Mouse (Mus musculus): Measurements from ENCODE around the gene Sub1. TPM values are rescaled to one million over a fixed set of nuclear protein-coding genes. Genes with fewer than 3 reads are reported as not detected.

Sub1 gene
- polyA plus RNA-seq, 1 experiment from 2014 or later = 666 TPM

DNA sequence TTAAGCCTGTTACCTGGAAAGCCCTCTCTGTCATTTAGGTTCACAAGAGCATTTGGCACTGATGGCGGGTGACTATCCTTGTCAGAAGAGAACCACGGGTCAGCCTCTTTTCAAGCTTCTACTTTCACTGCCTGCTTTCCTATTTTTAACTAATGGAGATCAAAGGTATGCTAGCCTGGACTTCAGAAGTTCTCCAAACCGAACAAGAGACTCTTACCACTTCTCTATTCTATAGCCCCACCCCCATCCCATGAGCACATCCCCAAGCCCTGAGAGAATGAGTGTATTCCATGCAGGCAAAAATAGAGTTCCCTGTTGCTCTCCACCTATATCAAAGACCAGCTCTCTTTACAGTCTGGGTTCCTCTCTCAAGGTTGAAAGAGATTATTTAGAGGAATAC is 31.0 kb upstream of the Sub1 start:
- H3K27me3 ChIP-seq = no peaks in the 10 kb centered on the region
- no peak for ATAC-seq (ENCODE audit: low FRiP score)

DNA sequence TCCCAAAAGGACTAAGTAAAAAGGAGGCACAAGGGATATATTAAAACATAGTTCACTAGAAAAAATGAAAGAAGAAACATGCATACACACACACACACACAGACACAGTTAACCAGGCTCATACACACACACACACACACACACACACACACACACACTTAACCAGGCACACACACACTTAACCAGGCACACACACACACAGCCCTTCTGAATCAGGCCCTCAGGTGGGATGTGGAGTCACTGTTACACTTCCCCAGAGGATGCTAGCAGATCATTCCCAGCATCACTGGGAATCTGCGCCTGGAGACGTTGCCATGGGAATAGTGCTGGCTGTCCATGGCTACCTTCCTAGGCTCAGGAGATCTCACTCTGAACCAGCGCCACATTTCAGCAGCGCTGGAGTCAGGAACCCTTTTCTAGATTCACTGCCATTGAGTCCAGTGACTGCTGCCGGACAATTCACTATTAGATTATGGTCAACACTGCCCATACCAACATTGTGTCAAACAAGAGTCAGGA is 30.2 kb upstream of the Sub1 start:
- H3K27me3 ChIP-seq = no peaks in the 10 kb centered on the region
- ATAC-seq (ENCODE audit: low FRiP score) = no peak
- H3K9me3 ChIP-seq = no peaks in the 10 kb centered on the region
- H3K4me3 ChIP-seq (replicated peaks) = no peak overlapping the region
- no peak overlapping the region for H3K27ac ChIP-seq
- WGBS = 86% methylated on average over 5 of the region's 5 CpGs
- H3K4me1 ChIP-seq = no peaks in the 10 kb centered on the region
- H3K9ac ChIP-seq = no peak overlapping the region
- H3K4me2 ChIP-seq = no peak overlapping the region
- no peaks in the 10 kb centered on the region for H3K36me3 ChIP-seq (replicated peaks)

More for the DNA sequence above, 31.0 kb upstream of the Sub1 start:
- Histone ChIP-seq H3K36me3 (replicated peaks) (no peaks in the 10 kb centered on the region), H3K4me3 (replicated peaks) (no peak overlapping the region), H3K9me3 (no peaks in the 10 kb centered on the region), H3K27ac (no peak overlapping the region), H3K9ac (no peak overlapping the region), H3K4me1 (no peaks in the 10 kb centered on the region), H3K4me2 (no peak overlapping the region)
- WGBS = 74% methylated on average over 3 of the region's 3 CpGs

DNA sequence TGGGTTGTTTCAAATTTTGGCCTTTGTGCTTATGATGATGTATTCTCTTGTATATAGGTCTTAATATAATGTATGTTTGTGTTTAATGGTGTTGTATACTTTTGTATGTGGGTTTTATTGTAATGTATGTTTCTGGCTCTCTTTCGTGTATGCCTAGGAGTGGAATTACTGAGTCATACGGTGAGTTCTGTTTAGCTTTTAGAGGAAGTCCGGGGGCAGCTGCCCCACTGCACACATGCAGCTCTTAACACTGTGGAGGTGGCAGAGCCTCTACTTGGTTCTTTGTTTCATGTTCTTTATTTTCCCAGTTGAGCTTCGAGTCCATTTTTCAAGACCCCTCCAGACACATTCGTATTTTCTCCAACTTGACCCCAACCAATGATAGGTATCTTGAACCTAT is 29.2 kb upstream of the Sub1 start:
- Histone ChIP-seq H3K36me3 (replicated peaks) (no peaks in the 10 kb centered on the region), H3K9ac (no peak overlapping the region), H3K4me3 (replicated peaks) (no peak overlapping the region), H3K4me1 (no peaks in the 10 kb centered on the region), H3K9me3 (no peaks in the 10 kb centered on the region), H3K4me2 (no peak overlapping the region), H3K27ac (no peak overlapping the region), H3K27me3 (no peaks in the 10 kb centered on the region)
- no peak for ATAC-seq (ENCODE audit: low FRiP score)
- WGBS = 88% methylated on average over 5 of the region's 5 CpGs

DNA sequence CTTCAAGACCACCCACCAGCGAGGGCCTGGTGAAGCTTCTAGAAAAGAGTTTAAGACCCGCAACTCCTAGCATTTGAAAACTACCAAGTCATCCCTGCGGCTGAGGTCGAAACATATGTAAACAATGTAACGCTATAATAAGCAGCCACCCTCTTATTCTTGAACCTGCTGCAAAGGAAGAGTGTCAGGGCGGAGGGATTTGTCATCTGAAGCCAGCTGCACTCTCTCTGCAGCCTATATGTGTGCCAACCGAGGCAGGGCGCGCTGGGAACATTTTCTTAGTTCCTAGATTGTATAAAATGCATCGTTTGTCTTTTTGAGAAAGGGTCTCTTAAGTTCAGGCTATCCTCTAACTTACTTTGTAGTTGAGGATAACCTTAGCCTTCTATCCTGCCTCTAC is 28.6 kb upstream of the Sub1 start:
- H3K4me3 ChIP-seq (replicated peaks) = no peak overlapping the region
- no peak overlapping the region for H3K9ac ChIP-seq
- no peak overlapping the region for H3K4me2 ChIP-seq
- ATAC-seq (ENCODE audit: low FRiP score) = no peak
- H3K36me3 ChIP-seq (replicated peaks) = no peaks in the 10 kb centered on the region
- H3K27me3 ChIP-seq = no peaks in the 10 kb centered on the region
- WGBS = 89% methylated on average over 10 of the region's 10 CpGs
- H3K27ac ChIP-seq = no peak overlapping the region
- no peaks in the 10 kb centered on the region for H3K4me1 ChIP-seq
- no peaks in the 10 kb centered on the region for H3K9me3 ChIP-seq

DNA sequence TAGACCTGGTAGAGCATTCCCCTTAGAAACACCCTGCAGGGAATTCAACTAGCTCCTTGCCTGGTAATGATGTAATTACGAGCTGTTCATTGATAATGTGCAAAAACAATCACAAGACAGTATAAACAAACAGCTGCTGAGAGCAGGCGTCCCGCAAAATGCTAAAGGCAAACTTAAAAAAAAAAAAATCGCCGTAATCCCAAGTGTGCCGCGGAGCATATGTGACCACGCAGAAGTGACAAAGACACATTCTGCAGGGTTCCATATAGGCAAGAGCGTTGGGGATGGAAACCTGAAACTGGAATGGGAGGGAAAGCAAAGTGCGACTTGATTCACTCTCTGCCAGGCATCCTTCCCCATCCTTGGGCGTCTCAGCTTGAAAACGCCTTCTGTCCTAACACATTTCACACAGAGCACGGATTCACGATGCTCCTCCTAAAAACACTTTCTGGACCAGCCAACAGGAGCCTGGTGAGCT is 28.0 kb upstream of the Sub1 start:
- Histone ChIP-seq H3K27ac (no peak overlapping the region), H3K27me3 (no peaks in the 10 kb centered on the region), H3K9me3 (no peaks in the 10 kb centered on the region), H3K4me3 (replicated peaks) (no peak overlapping the region), H3K36me3 (replicated peaks) (no peaks in the 10 kb centered on the region), H3K4me1 (no peaks in the 10 kb centered on the region), H3K4me2 (no peak overlapping the region), H3K9ac (no peak overlapping the region)
- ATAC-seq (ENCODE audit: low FRiP score) = no peak
- 57% methylated on average over 14 of the region's 14 CpGs for WGBS

DNA sequence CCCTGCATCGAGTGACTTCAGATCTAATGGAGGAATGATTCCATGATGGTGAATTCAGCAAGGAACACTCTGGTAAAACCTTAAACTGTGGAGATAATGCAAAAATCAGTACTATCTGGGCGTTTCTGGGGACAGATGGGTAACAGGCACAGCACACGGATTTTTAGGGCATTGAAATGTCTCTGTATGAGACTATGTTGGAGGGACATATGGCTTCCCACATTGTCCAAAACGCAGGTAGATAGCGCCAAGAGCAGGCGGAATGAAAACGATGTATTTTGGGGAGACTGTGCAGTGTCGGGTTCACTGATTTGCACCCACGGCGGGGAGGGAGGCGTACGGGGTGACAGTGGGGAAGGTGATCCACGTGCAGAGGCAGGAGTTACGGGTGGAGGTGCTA is 22.7 kb upstream of the Sub1 start:
- no peak overlapping the region for H3K4me2 ChIP-seq
- no peak overlapping the region for H3K27ac ChIP-seq
- H3K27me3 ChIP-seq = no peaks in the 10 kb centered on the region
- no peak overlapping the region for H3K9ac ChIP-seq
- no peaks in the 10 kb centered on the region for H3K9me3 ChIP-seq
- no peak for ATAC-seq (ENCODE audit: low FRiP score)
- no peaks in the 10 kb centered on the region for H3K36me3 ChIP-seq (replicated peaks)
- H3K4me1 ChIP-seq = no peaks in the 10 kb centered on the region
- no peak overlapping the region for H3K4me3 ChIP-seq (replicated peaks)
- WGBS = 91% methylated on average over 14 of the region's 14 CpGs

DNA sequence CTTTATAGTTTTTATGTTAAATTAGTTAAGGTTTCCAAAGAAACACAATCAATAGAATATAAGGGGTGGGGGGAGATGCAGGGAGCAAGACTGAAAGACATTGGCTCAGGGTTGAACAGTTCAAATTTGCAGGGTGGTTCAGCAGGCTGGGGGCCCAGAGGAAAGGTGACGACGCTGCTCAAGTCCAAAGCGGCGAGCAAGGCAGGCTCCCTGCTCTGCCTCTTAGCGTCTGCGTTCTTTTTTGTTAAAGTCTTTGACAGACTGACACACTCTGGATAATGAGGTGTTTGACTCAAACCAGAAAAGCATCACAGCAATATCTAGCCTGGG is 21.6 kb upstream of the Sub1 start:
- H3K27ac ChIP-seq = no peak overlapping the region
- H3K9me3 ChIP-seq = no peaks in the 10 kb centered on the region
- H3K9ac ChIP-seq = no peak overlapping the region
- no peak for ATAC-seq (ENCODE audit: low FRiP score)
- H3K36me3 ChIP-seq (replicated peaks) = no peaks in the 10 kb centered on the region
- 81% methylated on average over 6 of the region's 6 CpGs for WGBS
- no peak overlapping the region for H3K4me2 ChIP-seq
- no peaks in the 10 kb centered on the region for H3K27me3 ChIP-seq
- H3K4me3 ChIP-seq (replicated peaks) = no peak overlapping the region
- H3K4me1 ChIP-seq = no peaks in the 10 kb centered on the region

DNA sequence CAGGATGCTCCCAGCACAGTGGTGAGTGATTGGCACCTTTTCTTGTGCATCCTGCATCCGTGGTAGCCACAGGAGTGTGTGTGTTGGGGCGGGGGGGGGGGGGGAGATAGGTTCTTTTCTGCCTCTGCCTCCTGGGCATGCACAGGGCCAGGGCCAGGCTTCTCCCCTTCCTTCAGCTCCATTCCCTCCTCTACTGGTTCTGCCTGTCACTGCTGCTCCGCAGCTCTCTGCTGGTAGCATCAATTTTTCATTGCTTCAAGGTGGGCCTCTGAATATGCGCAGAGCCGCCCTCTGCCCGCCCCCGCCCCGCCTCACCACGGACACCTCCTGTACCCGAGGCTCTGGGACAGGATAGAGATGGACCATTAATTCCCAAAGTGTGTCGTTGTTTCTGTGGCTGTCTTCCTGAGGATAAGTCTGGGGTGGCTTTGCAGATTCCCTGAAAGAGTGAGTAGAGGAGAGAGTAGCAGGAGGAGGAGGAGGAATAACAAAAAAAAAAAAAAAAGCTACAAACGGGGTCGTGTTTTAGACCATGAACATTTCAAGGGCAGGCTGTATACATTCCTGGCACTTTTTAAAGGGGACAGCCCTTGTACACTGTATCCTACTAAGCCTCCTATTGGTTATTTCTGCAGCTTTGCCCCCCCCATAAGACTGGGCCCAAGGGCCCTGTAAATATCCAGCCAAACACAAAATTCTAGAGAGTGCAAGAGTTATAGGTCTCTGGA is 21.1 kb upstream of the Sub1 start:
- Histone ChIP-seq H3K27me3 (no peaks in the 10 kb centered on the region), H3K27ac (no peak overlapping the region), H3K9ac (no peak overlapping the region), H3K4me1 (no peaks in the 10 kb centered on the region), H3K4me3 (replicated peaks) (no peak overlapping the region), H3K36me3 (replicated peaks) (no peaks in the 10 kb centered on the region), H3K4me2 (no peak overlapping the region), H3K9me3 (no peaks in the 10 kb centered on the region)
- 62% methylated on average over 13 of the region's 13 CpGs for WGBS
- no peak for ATAC-seq (ENCODE audit: low FRiP score)

DNA sequence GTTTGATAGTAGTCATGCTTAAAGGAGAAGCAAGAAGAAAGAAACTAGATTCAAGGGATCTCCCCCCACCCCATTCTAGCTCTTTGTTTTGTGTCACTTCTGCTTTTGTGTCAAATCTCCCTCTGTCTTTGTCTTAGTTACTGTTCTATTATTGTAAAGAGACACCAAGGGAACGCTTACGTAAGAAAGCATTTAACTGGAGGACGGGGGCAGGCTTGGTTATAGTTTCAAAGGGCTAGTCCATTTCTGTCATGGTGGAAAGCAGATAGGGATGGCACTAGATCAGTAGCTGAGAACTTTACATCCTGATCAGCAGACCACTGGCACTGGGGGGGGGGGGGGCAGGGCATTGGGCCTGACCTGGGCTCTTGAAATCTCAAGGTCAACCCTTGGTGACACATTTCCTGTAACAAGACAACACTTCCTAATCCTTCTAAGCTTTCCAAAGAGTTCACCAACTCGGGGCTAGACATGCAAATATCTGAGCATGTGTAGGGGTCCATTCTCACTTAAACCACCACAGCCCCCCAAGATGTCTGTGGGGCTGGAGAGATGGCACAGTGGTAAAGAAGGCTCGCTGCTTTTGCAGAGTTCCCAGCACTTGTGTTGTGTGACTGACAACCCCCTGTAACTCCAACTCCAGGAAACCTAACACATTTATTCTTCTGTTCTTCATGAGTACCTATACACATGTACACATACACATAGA is 17.6 kb upstream of the Sub1 start:
- Histone ChIP-seq H3K9ac (no peak overlapping the region), H3K4me1 (no peaks in the 10 kb centered on the region), H3K9me3 (no peaks in the 10 kb centered on the region), H3K27me3 (no peaks in the 10 kb centered on the region), H3K4me2 (no peak overlapping the region), H3K4me3 (replicated peaks) (no peak overlapping the region), H3K27ac (no peak overlapping the region), H3K36me3 (replicated peaks) (no peaks in the 10 kb centered on the region)
- ATAC-seq (ENCODE audit: low FRiP score) = no peak
- 75% methylated on average over 5 of the region's 5 CpGs for WGBS

DNA sequence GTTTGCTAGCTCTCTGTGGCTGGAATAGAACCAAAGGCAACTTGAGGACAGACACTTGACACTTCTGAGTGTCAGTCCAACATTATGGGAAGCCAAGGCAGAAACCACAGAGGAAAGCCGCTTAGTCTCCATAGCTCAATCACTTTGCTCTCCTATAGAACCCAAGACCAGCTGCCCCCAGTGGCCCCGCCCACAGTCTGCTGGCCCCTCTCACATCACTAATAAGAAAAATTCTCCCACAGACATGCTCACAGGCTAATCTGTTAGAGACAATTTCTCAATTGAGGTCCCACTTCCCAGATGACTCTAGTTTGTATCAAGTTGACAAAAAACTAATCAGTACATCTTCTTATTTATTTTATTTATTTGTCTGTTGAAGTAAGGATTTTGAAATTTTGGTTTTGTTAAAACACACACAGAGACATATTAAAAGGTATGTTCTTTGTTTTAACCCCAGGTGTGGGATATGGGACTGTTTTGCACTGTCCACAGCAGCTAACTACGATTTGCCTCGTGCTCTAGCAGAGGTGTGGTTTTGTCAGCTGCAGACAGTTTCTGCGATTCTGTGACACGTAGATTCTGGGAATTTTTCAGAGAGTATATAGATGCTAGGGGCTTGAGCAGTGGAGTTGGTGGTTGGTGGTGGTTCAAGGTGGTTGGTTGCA is 16.9 kb upstream of the Sub1 start:
- WGBS = 72% methylated on average over 6 of the region's 6 CpGs
- H3K4me2 ChIP-seq = no peak overlapping the region
- H3K4me1 ChIP-seq = no peaks in the 10 kb centered on the region
- H3K9me3 ChIP-seq = no peaks in the 10 kb centered on the region
- no peak overlapping the region for H3K9ac ChIP-seq
- no peaks in the 10 kb centered on the region for H3K36me3 ChIP-seq (replicated peaks)
- no peaks in the 10 kb centered on the region for H3K27me3 ChIP-seq
- H3K27ac ChIP-seq = no peak overlapping the region
- no peak overlapping the region for H3K4me3 ChIP-seq (replicated peaks)
- no peak for ATAC-seq (ENCODE audit: low FRiP score)

DNA sequence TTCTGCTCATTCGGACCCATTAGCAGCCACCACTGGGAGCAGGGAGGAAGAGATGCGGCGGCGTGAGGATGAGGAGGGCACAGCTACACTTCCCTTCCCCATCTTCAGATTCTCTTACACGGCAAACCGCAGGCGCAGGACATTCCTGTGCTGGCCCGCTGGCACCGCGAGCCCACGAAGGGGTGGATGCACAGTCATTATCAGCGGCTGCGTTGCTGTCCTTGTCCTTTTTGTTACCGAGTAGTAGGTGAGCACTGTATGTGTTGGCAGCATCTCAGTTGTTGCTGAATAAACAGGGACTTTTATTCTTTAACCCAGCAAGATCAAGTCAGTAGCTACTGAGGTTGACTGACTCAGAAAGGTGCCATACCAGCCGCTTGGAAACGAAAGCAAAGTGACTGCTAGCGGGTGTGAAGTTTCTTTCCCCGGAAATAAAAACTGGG is 13.8 kb upstream of the Sub1 start:
- Histone ChIP-seq H3K4me2 (peak overlapping the region; percentile 13; the same call in 1 of the 2 replicates), H3K9ac (no peak overlapping the region), H3K9me3 (no peaks in the 10 kb centered on the region), H3K27ac (no peak overlapping the region), H3K4me3 (replicated peaks) (no peak overlapping the region), H3K27me3 (no peaks in the 10 kb centered on the region), H3K4me1 (no peaks in the 10 kb centered on the region), H3K36me3 (replicated peaks) (no peaks in the 10 kb centered on the region)
- 57% methylated on average over 18 of the region's 18 CpGs for WGBS
- no peak for ATAC-seq (ENCODE audit: low FRiP score)

DNA sequence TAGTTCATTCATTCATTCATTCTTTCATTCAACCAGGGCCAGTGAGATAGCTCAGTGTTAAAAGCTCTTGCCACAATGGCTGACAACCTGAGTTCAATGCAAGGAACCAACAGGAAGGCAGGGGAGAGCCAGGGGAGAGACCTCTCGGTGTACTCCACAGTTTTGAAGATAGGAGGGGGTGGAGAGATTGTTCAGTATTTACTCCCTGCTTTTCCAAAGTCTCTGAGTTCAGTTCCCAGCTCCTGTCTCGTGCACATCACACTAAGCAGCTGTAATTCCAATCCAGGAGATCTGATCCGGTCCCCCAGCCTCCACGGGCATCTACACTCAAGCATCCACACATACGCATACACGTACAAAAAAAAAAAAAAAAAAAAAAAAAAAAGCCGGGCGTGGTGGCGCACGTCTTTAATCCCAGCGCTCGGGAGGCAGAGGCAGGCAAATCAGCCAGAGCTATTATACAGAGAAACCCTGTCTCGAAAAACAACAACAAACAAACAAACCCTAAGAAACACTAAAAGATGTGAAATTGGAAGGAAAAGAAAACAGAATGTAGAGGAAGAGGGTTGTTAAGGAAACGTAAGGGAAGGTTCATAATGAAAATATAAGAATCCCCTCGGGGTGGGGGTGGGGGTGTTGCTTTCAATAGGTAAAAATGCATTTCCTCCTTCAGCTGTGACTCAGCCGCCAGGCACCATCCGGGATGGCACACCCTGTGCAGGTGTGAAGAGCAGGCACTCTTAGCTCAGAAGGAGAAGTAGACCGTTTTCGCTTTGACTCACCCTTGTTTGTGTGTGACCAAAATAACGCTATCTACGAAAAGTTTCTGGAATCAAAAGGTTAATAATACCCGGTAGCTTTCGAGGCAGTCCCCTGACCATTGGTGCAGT is 13.2 kb upstream of the Sub1 start:
- no peaks in the 10 kb centered on the region for H3K4me1 ChIP-seq
- no peaks in the 10 kb centered on the region for H3K27me3 ChIP-seq
- no peak overlapping the region for H3K9ac ChIP-seq
- peak overlapping the region; percentile 13; the same call in 1 of the 2 replicates for H3K4me2 ChIP-seq
- no peak for ATAC-seq (ENCODE audit: low FRiP score)
- no peaks in the 10 kb centered on the region for H3K9me3 ChIP-seq
- no peaks in the 10 kb centered on the region for H3K36me3 ChIP-seq (replicated peaks)
- no peak overlapping the region for H3K4me3 ChIP-seq (replicated peaks)
- no peak overlapping the region for H3K27ac ChIP-seq
- 79% methylated on average over 23 of the region's 23 CpGs for WGBS

All from forebrain, embryonic 12.5 days (tissue).